28 mouse cellular contexts compared by ENCODE assay signal in genomic region chr3:136812162-136812561, GRCm38 (mm10).
"Had no signal": no experiment of that assay in that cellular context is flagged by ENCODE, and none has a peak within 500 bp of the region (broad histone marks: within the 10 kb centered on the region; RNA-seq: fewer than 3 reads in every experiment).

No protein-coding gene starts in this region.

- H3K4me1 ChIP-seq: embryonic facial prominence, embryonic 12.5 days; embryonic facial prominence, embryonic 15.5 days; forebrain, embryonic 12.5 days; forebrain, embryonic 13.5 days; forebrain, embryonic 15.5 days had no signal

- H3K4me2 ChIP-seq: embryonic facial prominence, embryonic 12.5 days; embryonic facial prominence, embryonic 13.5 days; embryonic facial prominence, embryonic 15.5 days; forebrain, embryonic 12.5 days; forebrain, embryonic 13.5 days; forebrain, embryonic 15.5 days had no signal

- H3K27ac ChIP-seq: embryonic facial prominence, embryonic 10.5 days; embryonic facial prominence, embryonic 12.5 days; embryonic facial prominence, embryonic 13.5 days; embryonic facial prominence, embryonic 15.5 days; forebrain, embryonic 10.5 days; forebrain, embryonic 12.5 days; forebrain, embryonic 13.5 days; forebrain, embryonic 15.5 days; gastrocnemius, adult 2 months had no signal

- H3K9ac ChIP-seq: embryonic facial prominence, embryonic 12.5 days; embryonic facial prominence, embryonic 13.5 days; embryonic facial prominence, embryonic 15.5 days; forebrain, embryonic 12.5 days; forebrain, embryonic 13.5 days; forebrain, embryonic 15.5 days; forebrain, postnatal 0 days had no signal

- H3K36me3 ChIP-seq: embryonic facial prominence, embryonic 10.5 days; embryonic facial prominence, embryonic 12.5 days; embryonic facial prominence, embryonic 13.5 days; embryonic facial prominence, embryonic 15.5 days; forebrain, embryonic 10.5 days; forebrain, embryonic 12.5 days; forebrain, embryonic 15.5 days had no signal

- ATAC-seq: forebrain, embryonic 13.5 days; forebrain, embryonic 14.5 days; forebrain, embryonic 15.5 days; forebrain, embryonic 16.5 days; forebrain, postnatal 0 days had no signal

- H3K9me3 ChIP-seq: embryonic facial prominence, embryonic 10.5 days; embryonic facial prominence, embryonic 12.5 days; embryonic facial prominence, embryonic 13.5 days; embryonic facial prominence, embryonic 15.5 days; forebrain, embryonic 10.5 days; forebrain, embryonic 12.5 days; forebrain, embryonic 13.5 days; forebrain, embryonic 15.5 days had no signal

- H3K27me3 ChIP-seq: embryonic facial prominence, embryonic 12.5 days; embryonic facial prominence, embryonic 13.5 days; embryonic facial prominence, embryonic 15.5 days; forebrain, embryonic 12.5 days; forebrain, embryonic 13.5 days; forebrain, embryonic 15.5 days had no signal

- H3K4me3 ChIP-seq: embryonic facial prominence, embryonic 10.5 days; embryonic facial prominence, embryonic 12.5 days; embryonic facial prominence, embryonic 13.5 days; embryonic facial prominence, embryonic 15.5 days; erythroblast, embryonic 14.5 days; forebrain, embryonic 10.5 days; forebrain, embryonic 12.5 days; forebrain, embryonic 13.5 days; forebrain, embryonic 15.5 days; gastrocnemius, adult 2 months had no signal

- DNase-seq: cerebellum, adult 2 months; cerebellum, adult 8-10 months; cerebellum, adult 9-10 months; cerebellum, adult 9-11 months; cerebellum, postnatal 10 days; cerebellum, postnatal 14 days; cerebellum, postnatal 25 days; cerebellum, postnatal 36 days; embryo, embryonic 11 days; forebrain, postnatal 0 days; gastrocnemius, adult 2 months; gastrocnemius, postnatal 10 days; gastrocnemius, postnatal 14 days; gastrocnemius, postnatal 25 days; gastrocnemius, postnatal 36 days; heart, adult 11 months; heart, adult 18-20 months had no signal
